Mouse (Mus musculus) MEL (cell line): ENCODE measurements around the gene Gpr34.
A peak's percentile ranks its signal among the peaks of the same experiment; 100 is the strongest.

ENCODE experiments used
- CTCF ChIP-seq, 3 experiments: IDR thresholded peaks in 2 of 3; conservative IDR thresholded peaks in 1 of 3; 2 replicates each; pipeline ENCODE4 v1.5.1; 2011 to 2012; ENCODE audit warnings: low read length in 3 of 3, low read depth in 2 of 3, mild to moderate bottlenecking in 2 of 3, improper control_type of control experiment in 1 of 3, inconsistent platforms in 1 of 3, mixed read lengths in 1 of 3, moderate library complexity in 1 of 3; ENCODE audit not compliant: control insufficient read depth in 1 of 3, insufficient read depth in 1 of 3, poor library complexity in 1 of 3, severe bottlenecking in 1 of 3
- EP300 ChIP-seq, 2 experiments: IDR thresholded peaks; 2 replicates each; pipeline ENCODE4 v1.6.1; 2011; ENCODE audit warnings: improper control_type of control experiment in 2 of 2, low read length in 2 of 2, low read depth in 1 of 2, mild to moderate bottlenecking in 1 of 2
- GABPA ChIP-seq: IDR thresholded peaks from 2 replicates; pipeline ENCODE4 v1.6.1; 2012; ENCODE audit warnings: low read depth, mild to moderate bottlenecking, inconsistent platforms, low read length, improper control_type of control experiment, moderate library complexity
- MAZ ChIP-seq: IDR thresholded peaks from 2 replicates; pipeline ENCODE4 v1.6.1; 2012; ENCODE audit warnings: low read depth, mild to moderate bottlenecking, inconsistent platforms, low read length, improper control_type of control experiment
- MEF2A ChIP-seq: IDR thresholded peaks from 2 replicates; pipeline ENCODE4 v1.6.1; 2014; ENCODE audit warnings: low read depth, mild to moderate bottlenecking, inconsistent platforms, low read length, improper control_type of control experiment; ENCODE audit not compliant: poor library complexity, insufficient replicate concordance, severe bottlenecking; ENCODE audit errors: extremely low read depth
- POLR2A ChIP-seq, 2 experiments: IDR thresholded peaks; 2 replicates each; pipeline ENCODE4 v1.6.1; 2011 to 2012; ENCODE audit warnings: low read length in 2 of 2, mild to moderate bottlenecking in 2 of 2, control low read depth in 1 of 2, improper control_type of control experiment in 1 of 2, low read depth in 1 of 2, moderate library complexity in 1 of 2; ENCODE audit not compliant: control insufficient read depth in 1 of 2, insufficient read depth in 1 of 2, poor library complexity in 1 of 2
- POLR2AphosphoS2 ChIP-seq: IDR thresholded peaks from 2 replicates; pipeline ENCODE4 v1.6.1; 2011; ENCODE audit warnings: low read length, improper control_type of control experiment
- SIN3A ChIP-seq: IDR thresholded peaks from 2 replicates; pipeline ENCODE4 v1.6.1; 2012; ENCODE audit warnings: low read length, improper control_type of control experiment, inconsistent platforms
- TAL1 ChIP-seq: IDR thresholded peaks from 2 replicates; pipeline ENCODE4 v1.6.1; 2012; ENCODE audit warnings: mild to moderate bottlenecking, inconsistent platforms, low read length, moderate library complexity, mixed read lengths
- UBTF ChIP-seq: IDR thresholded peaks from 2 replicates; pipeline ENCODE4 v1.6.1; 2012; ENCODE audit warnings: low read depth, mild to moderate bottlenecking, inconsistent platforms, low read length, improper control_type of control experiment, moderate library complexity, borderline replicate concordance; ENCODE audit not compliant: insufficient read depth
- USF1 ChIP-seq: IDR thresholded peaks from 2 replicates; pipeline ENCODE4 v1.6.1; 2014; ENCODE audit warnings: low read depth, mild to moderate bottlenecking, inconsistent platforms, low read length, improper control_type of control experiment, moderate library complexity

DNA sequence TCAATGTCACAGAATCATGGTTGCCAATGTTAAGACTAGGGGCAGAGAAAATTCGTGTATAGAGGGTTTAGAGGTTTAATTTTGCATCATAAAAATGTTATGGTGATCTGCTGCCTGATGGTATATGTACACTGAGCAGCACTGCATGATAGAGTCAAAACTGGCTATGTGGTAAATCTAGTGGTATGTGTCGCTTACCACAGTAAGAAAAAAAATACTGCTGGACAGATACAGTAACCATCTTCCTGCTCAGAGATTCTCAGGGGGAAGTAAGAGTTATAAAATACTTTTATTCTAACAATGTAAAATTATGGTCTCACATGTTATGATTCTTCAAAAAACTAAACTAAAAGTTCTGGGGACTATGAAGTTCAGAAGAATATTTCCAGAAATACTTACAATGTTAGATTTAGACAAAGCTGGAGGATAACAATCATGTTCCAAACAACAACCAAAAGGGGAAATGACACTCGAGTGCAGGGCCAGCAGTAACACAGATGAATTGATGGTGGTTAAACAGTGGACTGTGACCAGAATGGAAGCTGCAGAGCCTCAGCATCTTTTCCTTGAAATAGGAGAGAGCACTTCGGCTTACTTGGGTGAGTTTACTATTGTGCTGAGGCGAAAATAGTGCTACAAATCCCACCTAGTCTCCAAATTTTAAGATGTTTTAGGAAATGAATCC is at the start of gene Gpr34:
- TF ChIP-seq UBTF (no peak), MEF2A (no peak), POLR2A (IDR thresholded peaks at IDR 0.05; ENCODE audit: control insufficient read depth in 1 of 2, insufficient read depth in 1 of 2, low read depth in 1 of 2, low read length in 2 of 2, poor library complexity in 1 of 2) (no peak), CTCF (IDR thresholded peaks at IDR 0.05 in 2 of 3, conservative IDR thresholded peaks at IDR 0.05 in 1 of 3; ENCODE audit: control insufficient read depth in 1 of 3, insufficient read depth in 1 of 3, low read depth in 2 of 3, low read length in 3 of 3, poor library complexity in 1 of 3, severe bottlenecking in 1 of 3) (no peak), TAL1 (no peak), USF1 (no peak), MAZ (no peak), GABPA (no peak), POLR2AphosphoS2 (no peak), SIN3A (no peak), EP300 (IDR thresholded peaks at IDR 0.05; ENCODE audit: low read depth in 1 of 2, low read length in 2 of 2) (0 out of 4 replicates have a peak, but pooled peaks of 1 of the 2 experiments have one; percentile 41)
